Mouse (Mus musculus) heart, adult 2 months (tissue): ENCODE results near the gene Cdk14.

Source experiments
- CTCF ChIP-seq: fragments of 200-600 bp; IDR thresholded peaks from 2 replicates; pipeline ENCODE4 v1.8.1; 2022; ENCODE audit warnings: antibody characterized with exemption, mild to moderate bottlenecking, moderate library complexity
- EP300 ChIP-seq: fragments of 200-500 bp; IDR thresholded peaks from 2 replicates; pipeline ENCODE4 v1.6.1; 2011; ENCODE audit warnings: low read depth, low read length, control low read depth; ENCODE audit not compliant: insufficient read depth
- POLR2A ChIP-seq: fragments of 200-500 bp; IDR thresholded peaks from 2 replicates; pipeline ENCODE4 v1.6.1; 2011; ENCODE audit warnings: mild to moderate bottlenecking, low read depth, low read length, control low read depth; ENCODE audit not compliant: insufficient read depth

DNA sequence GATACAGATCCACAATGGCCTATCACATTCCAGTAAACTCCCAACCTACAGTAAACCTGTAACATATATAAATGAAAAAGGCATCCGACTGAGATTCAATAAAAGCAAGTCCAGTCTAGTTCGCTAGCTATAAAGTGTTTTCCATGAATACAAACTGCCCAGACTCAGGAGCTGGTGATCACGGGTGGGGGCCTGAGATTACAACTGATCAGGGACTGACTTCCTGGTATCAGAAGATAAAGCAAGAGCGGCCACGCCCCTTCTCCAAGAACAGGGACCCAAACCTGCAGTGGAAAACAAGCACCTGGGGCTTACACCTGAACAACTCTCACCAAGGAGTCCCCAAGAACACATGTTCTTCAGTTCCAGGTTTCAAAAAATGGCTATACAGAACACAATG lies 137.7 kb downstream of the Cdk14 start:
- TF ChIP-seq POLR2A (no peak), EP300 (no peak), CTCF (no peak)
